Mouse (Mus musculus) A20 (cell line): ENCODE measurements around the gene Pax7.
A peak's percentile ranks its signal among the peaks of the same experiment; 100 is the strongest.

ENCODE experiments used
- DNase-seq: peaks from one replicate; pipeline ENCODE4 v3.0.0-alpha.2; 2011; ENCODE audit warnings: low read depth, low spot score

Pax7 gene

GRCm38 (mm10) chr4:139811901-139812300 is 21.4 kb downstream of the Pax7 start:
- DNase-seq: peak; percentile 45

DNA sequence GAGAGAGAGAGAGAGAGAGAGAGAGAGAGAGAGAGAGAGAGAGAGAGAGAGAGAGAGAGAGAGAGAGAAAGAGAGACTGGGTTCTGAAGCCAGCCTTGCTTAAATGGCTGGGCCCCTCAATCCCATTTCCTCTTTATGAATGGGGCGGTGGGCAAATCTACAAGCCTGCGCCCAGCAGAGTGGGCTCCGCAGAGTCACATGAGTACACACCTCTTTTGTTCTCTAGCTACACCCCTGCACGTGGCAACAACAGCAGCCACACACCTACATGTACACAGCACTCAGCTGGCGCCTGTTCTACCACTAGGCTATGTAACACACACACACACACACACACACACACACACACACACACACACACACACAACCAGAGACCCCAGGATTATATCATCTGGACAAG is 21.9 kb downstream of the Pax7 start:
- DNase-seq: peak; percentile 50

DNA sequence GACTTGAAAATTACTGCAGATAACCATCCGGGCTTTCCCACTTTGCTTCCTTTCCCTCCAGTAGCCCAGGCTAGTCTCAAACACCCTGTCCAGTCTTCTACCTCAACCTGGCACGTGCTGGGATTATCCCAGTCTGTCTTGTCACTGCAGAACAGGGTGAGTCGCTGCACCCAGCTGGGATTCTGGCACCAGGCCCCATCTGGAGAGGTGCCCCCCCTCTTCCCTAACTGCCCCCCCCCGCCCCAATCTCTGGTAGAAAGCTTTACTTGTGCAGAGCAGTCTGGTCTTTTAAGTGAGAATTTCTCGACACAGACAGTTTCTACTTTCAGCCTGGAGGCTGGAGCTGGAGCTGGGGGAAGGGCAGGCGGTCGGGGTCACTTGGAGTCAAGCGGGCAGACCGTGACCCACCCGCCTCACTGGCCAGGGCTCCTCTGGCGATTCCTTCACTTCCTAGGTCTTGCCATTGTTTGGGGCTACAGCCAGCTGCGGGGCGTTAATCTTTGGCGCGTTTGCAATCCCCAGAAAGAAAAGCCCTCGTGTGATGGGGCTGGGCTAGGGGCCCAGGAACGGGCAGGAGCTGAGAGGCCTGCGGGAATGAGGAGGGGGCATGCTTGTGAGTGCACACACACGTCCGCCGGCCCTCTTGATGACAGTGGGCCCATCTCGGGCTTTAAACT is 22.4 kb downstream of the Pax7 start:
- DNase-seq: peak; percentile 34

DNA sequence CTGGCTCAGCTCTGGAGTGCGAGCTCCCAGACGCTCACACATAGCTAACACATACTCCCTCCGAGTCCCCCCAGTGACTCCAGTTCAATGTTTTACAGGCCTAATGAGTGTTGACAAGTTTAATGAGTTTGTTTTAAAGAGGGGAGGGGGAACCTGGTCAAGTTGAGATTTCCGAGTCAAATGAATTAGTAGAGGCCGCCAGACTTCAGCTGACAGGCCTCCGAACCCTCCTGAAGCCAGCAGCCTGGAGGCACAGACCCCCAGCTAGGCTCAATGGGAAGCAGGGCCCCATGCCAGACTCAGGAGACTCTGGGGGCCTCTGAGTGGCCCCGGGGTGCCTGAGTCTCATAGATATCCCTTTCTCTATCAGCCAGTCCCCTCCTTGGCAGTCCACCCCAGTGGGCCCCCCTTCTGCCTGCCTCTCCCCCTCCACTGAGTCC is 23.9 kb downstream of the Pax7 start:
- no peak for DNase-seq

GRCm38 (mm10) chr4:139807820-139808219 is 25.5 kb downstream of the Pax7 start:
- DNase-seq: no peak

- no peak for DNase-seq
Measured at GRCm38 (mm10) chr4:139807191-139807808, 26.0 kb downstream of the Pax7 start.

DNA sequence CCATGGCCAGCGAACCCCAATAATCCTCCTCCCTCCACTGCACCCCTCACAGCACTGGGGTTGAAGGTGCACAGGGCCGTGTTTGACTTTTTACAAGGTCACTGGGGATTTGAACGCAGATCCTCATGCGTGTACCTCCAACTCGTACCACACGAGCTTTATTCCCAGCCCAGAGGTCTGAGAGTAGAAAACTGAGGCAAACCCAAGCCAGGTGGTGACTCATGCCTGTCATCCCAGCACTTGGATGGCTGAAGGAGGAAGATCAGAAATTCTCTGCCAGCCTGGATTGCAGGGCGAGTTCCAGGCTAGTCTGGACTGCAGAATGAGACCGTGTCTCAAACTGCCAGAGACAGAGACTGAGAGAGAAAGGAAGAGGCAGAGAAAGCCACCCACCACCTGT is 28.4 kb downstream of the Pax7 start:
- no peak for DNase-seq

DNA sequence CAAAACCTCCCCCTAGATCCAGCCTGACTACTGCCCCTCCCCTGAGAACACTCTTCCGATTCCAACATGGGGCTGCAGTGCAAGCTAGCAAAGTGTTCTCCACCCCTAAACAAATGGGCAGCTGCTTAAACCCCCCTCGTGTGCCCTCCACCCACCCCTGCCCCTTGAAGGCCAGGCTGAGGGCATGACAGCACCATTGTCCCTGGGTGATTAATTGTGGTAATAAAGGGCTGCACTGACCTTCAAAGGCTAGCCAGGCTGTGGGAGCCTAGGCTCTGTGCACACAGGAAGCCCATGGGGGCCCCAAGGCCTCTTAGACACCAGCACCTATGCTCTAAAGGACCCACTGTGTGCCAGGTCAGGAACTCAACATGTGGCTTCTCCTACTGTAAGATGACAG is 29.3 kb downstream of the Pax7 start:
- DNase-seq: no peak

GRCm38 (mm10) chr4:139799436-139800100 is 33.8 kb downstream of the Pax7 start:
- peak; percentile 44 for DNase-seq

DNA sequence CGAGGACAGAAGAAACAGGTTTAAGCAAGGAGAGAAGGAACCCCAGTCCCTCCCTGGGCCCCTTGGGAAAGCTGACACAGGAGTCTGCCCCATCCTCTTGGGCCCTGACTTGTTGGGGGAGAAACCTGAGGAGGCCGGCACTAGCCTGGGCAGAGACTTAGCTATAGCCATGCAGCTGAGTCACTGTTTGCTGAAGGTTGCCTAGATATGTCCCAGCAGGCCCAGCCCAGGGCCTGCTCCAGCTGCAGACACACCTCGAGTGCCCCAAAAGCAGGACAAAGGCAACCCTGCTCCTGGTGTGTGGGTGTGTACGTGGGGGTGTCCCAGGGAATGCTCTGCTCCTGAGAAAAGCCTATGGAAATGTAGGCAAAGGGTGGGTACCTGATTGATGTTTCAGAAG is 36.0 kb downstream of the Pax7 start:
- no peak for DNase-seq

DNA sequence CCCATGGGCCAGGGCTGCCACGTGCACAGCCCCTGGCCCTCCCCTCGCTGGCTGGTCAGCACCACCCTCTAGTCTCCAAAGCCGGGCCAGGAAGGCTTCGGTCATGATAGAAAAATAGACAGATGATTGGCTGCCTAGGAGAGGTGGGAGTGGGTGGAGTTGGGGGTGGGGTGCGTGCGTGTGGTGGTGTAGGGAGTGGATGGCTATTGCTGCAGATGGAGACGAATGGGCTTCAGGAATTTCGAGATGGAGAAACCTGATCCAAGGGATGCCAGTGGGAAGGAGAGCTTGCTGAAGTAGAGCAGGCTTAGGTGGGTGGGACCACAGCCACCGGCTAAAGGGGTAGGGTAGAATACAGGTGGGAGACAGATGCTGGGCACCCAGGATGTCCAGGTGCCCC is 37.2 kb downstream of the Pax7 start:
- no peak for DNase-seq

DNA sequence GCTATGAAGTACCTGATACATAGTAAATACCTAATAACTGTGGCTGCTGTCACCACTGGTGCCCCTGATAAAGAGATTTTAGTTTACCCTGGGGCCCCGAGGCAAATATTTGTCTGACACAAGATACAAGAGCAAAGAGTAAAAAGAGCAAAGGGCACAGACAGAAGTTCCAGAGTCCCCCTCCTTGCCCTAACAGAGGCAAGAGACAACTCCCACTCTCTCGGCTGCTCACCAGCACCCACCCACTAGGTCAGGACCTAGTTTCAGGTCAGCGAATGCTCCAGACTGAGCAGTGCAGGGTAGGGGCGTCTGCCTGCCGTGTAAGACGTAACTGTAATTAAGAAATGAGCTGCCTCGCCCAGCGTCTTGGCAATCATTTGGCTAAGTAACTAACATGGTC is 42.2 kb downstream of the Pax7 start:
- no peak for DNase-seq

DNA sequence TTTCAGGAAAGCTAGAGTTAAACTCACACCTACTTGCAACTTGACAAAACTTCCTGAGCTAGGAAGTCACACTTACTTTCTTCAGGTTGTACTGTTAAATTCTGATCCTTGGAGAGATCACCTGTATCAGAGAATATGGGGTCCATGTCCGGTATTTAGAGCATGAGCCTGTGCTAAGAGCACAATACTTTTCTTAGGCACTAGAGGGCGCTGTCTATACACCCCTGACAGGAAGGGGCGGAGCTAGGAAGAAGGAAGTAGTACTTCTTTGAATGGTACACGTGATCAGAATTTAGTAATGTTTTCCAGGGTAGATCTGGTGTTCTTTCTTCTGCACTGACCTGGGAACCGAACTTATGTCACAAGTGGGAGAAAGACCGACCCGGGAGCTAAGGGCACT is 43.6 kb downstream of the Pax7 start:
- peak; percentile 86 for DNase-seq

GRCm38 (mm10) chr4:139782926-139783467 is 50.3 kb downstream of the Pax7 start:
- DNase-seq: no peak

- no peak for DNase-seq
Measured at GRCm38 (mm10) chr4:139771125-139771631, 62.1 kb downstream of the Pax7 start.

DNA sequence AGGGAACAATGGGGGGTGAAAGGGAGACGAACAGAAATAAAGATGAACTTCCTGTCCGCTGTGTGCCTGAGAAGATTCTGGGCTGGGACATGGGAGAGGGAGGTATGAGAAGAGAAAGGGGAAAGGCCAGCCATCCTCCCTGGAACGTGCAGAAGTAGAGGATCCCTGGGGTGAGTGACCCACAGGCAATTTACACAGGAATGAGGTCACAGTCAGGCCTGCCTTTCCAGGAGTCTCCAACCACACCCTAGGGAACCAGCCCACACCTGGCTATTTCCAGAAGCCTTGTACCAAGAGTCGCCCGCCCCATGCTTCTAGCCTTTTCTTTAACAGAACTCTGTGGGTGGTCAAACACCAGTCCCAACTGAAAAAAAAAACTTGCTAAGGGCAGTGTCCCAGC is 65.5 kb downstream of the Pax7 start:
- no peak for DNase-seq

DNA sequence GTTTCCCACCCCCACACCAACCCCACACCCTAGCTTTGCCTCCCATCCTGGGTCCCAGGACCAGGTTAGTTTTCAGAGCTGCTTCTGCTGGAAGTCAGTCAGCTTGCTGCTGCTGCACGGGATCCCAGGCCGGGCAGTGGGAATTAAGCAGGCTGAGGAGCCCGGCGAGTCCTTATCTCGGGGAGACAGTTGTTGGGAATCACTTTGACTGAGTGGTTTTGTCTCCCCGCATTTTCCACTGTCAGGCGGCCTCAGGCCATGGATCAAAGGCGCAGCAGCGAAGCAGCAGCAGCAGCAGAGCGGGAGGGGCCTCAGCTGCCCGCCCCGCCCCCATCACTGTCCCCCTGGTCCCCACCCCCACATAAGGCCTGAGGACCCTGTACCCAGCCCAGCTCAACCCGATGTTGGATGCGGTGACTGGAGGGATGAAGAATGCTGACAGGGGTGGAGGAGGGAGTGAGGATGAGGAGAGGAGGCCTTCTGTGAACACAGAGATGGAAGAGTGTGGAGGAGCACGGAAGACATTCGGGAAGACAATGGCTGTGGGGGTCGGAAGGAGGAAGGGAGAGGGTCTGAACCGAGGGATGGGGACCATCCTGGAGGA is 66.1 kb downstream of the Pax7 start:
- no peak for DNase-seq

DNA sequence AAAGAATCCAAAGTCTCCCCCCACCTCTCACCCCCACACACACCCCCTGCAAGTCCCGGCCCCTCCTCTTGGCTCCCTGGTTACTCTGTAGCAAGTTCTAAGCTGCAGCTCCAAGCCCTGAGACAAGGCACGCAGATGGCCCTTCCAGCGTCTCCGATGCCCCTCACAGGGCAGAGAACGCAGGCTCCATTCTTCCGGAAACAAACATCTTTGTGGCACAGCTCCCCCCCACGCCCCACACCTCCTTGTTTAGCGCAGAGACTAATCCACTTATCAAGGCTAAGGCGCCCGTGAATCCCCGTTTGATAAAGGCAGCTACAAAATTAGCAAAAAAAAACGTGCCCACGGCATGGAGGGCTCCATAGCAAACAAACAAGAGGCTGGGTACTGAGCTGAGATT is 71.4 kb downstream of the Pax7 start:
- DNase-seq: no peak

- DNase-seq: no peak
Measured at GRCm38 (mm10) chr4:139760736-139761135, 72.6 kb downstream of the Pax7 start.

DNA sequence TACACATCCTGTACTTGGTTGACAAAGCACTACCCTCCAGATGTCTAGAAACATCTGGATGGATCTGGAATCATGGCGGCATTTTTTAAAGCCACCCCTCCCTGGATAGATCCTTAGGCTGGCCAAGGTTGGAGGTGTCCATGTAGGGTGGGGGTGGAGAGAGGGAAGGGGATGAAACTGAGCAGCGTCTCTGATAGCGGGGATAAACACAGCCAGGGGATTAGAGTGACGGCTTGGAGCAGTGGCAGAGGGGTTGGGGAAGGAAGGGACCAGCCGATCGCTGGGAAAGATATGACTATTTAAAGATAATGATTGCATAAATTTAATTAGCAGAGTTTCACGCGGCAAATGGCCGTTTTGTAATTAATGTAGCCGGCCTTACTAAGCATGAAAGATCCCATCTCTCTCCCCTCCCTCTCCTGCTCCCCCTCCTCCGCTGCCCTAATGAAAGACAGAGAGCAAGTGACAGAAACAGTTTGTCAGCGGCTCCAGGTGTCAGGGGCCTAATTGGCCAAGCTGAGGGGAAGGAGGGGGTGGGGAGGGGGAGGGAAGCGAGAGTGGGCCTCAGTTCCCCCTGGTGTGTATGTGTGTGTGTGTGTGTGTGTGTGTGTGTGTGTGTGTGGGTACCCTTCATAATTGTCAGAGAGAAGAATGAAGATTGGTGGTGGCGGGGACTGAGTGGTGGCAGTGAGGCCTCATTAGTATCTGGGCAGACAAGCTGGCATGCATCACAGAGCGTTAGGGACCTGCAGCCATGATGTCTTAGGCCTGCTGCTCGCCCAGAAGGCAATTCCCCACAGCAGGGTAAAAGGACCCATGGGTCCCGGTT is 74.6 kb downstream of the Pax7 start:
- no peak for DNase-seq

DNA sequence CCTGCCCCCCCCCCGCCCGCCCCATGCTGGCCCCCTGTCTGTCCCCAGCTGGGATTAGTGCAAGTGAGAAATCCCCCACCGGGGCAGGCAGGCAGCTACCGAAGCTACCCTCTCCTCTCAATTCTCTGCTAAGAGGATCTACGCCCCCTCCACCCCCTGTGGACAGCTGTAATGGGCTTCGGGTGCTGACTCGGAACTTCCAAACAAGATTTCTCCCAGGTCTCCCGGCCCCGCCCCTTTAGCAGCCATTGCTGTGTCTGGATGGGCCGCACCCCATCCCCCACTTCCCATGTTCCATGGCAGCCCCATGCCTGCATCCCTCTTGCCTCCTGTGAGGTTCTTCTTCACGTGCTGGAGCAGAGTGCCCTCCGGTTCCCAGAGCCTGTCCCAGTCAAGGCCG is 76.4 kb downstream of the Pax7 start:
- DNase-seq: no peak
